Mouse (Mus musculus) embryonic fibroblast, embryonic 13.5 days (primary cell): Measurements from ENCODE around the gene Hdhd5.

Experiments used
- CTCF ChIP-seq: IDR thresholded peaks from 2 replicates; pipeline ENCODE4 v1.5.1; 2011; ENCODE audit warnings: mild to moderate bottlenecking, control low read depth, low read length, moderate library complexity, borderline replicate concordance; ENCODE audit not compliant: insufficient read depth
- POLR2A ChIP-seq: IDR thresholded peaks from 2 replicates; pipeline ENCODE4 v1.6.1; 2011; ENCODE audit warnings: low read depth, mild to moderate bottlenecking, control low read depth, low read length, moderate library complexity

GRCm38 (mm10) chr6:120508645-120509044, 22.5 kb downstream of the Hdhd5 start:
- no peak for TF ChIP-seq CTCF
- TF ChIP-seq POLR2A: no peak
